Mouse (Mus musculus) c-Kit-positive CD71-positive TER-119-negative erythroid progenitor cells, embryonic 14.5 days (primary cell): Measurements from ENCODE around the gene Med19.
"Not testable (repeated sequence)": the region's sequence is repeated elsewhere in the genome, so short reads cannot be mapped to it uniquely, and the experiment has no call there.

Experiments used
- DNase-seq: peaks from one replicate; pipeline ENCODE4 v3.0.0-alpha.2; 2013; ENCODE audit warnings: low read depth

The Med19 gene

GRCm38 (mm10) chr2:84720718-84721117, 42.5 kb downstream of the Med19 start:
- DNase-seq, result no peak

GRCm38 (mm10) chr2:84721182-84721581, 43.0 kb downstream of the Med19 start:
- DNase-seq, result no peak

- no peak for DNase-seq
These were observed 45.7 kb downstream of the Med19 start for GRCm38 (mm10) chr2:84723856-84724255.

- DNase-seq, result no peak
These were observed 47.6 kb downstream of the Med19 start for GRCm38 (mm10) chr2:84725770-84726169.

- no peak for DNase-seq
These were observed 48.5 kb downstream of the Med19 start for GRCm38 (mm10) chr2:84726716-84727115.

- DNase-seq, result peak; percentile 99
These were observed 49.1 kb downstream of the Med19 start, which contains the start of gene Clp1 for GRCm38 (mm10) chr2:84727172-84727858. Gene Clp1, minus strand, starts transcription at chr2:84727350.

GRCm38 (mm10) chr2:84728191-84728590, 50.0 kb downstream of the Med19 start:
- not testable (repeated sequence) for DNase-seq

- no peak for DNase-seq
These were observed 53.0 kb downstream of the Med19 start for GRCm38 (mm10) chr2:84731206-84731605.

- no peak for DNase-seq
These were observed 54.2 kb downstream of the Med19 start for GRCm38 (mm10) chr2:84732394-84732793.

- no peak for DNase-seq
These were observed 55.5 kb downstream of the Med19 start, which contains the start of gene Ypel4 for GRCm38 (mm10) chr2:84733579-84734300. Gene Ypel4, plus strand, starts transcription at chr2:84734058.

- no peak for DNase-seq
These were observed 56.2 kb downstream of the Med19 start for GRCm38 (mm10) chr2:84734351-84734864.

GRCm38 (mm10) chr2:84734919-84735318, 56.7 kb downstream of the Med19 start:
- DNase-seq, result no peak

- DNase-seq, result peak; percentile 87
These were observed 57.2 kb downstream of the Med19 start for GRCm38 (mm10) chr2:84735346-84735920.

GRCm38 (mm10) chr2:84736312-84737161, 58.3 kb downstream of the Med19 start:
- no peak for DNase-seq

- DNase-seq, result no peak
These were observed 59.3 kb downstream of the Med19 start for GRCm38 (mm10) chr2:84737451-84737925.
